Mouse (Mus musculus): ENCODE measurements around the gene Sytl3. TPM values are rescaled to one million over a fixed set of nuclear protein-coding genes. Genes with fewer than 3 reads are reported as not detected.

Gene Sytl3
- polyA plus RNA-seq, 1 experiment, result 7.8 TPM

DNA sequence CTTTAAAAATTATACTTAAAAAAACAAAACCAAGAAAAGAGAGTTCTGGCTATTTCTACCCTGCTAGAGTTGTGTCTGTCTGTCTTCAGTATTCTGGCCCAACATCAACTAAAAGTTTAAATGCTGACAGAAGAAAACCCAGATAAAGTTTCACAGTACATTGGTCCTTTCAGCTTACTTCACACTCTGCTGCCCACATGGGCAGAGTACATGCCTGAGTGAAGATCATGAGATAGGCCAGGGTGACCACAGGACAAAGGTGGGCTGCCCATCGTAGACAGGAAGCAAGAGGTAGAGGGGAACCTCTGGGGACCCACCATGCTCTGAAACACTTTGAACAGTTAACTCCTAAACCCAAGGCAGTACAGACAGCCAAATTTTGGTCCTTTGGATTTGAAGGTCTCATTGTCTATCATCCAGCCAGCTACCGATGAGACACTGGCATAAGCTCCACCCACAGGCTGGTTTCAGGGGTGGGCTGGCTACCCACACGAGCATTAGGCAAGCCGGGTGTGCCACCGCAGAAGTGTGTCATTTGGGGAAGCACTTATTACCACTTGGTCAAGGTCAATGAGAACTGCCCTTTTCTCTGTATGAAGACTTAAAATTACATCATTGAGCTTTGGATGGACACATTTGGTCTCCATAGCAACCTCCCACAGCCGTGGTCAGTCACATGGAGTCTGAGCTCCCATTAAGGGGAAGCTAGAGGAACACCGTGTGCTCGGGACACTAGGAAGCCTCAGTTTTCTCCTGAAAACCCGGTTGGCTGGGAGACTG is 87.7 kb downstream of the Sytl3 start:
- WGBS, result 25% methylated on average over 9 of the region's 9 CpGs

DNA sequence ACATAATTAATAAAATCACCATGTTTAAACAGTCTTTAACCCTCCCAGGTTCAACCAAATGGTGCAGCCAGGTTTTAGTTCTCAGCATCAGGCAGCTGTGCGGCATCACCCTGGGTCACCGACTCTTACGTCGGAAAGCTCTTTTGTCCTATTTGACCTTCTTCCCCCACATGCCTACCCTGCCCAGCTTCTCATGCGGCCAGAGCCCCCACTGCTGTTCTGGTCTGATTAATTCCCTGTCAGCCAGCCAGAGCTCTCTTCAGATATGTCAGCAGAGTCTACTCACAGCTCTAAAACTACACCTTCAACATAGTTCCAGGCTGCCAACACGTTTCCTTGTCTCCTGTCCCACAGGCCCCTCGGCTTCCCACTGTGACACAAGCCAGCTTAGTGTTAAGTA is 88.6 kb downstream of the Sytl3 start:
- H3K27ac ChIP-seq (ENCODE audit: control insufficient read depth, insufficient read depth, low read depth, low read length, poor library complexity), result no peak overlapping the region; the same call in 1 of the 2 replicates
- no peak for TF ChIP-seq CTCF (IDR thresholded peaks at IDR 0.05; ENCODE audit: control insufficient read depth, insufficient read depth, low read length)
- TF ChIP-seq POLR2A (IDR thresholded peaks at IDR 0.05; ENCODE audit: borderline replicate concordance, control insufficient read depth, low read depth, low read length), result no peak
- H3K4me1 ChIP-seq (ENCODE audit: control insufficient read depth, insufficient read depth, low read length), result peaks cover 12% of the 10 kb centered on the region
- WGBS, result 79% methylated on average over 7 of the region's 7 CpGs
- H3K4me3 ChIP-seq (replicated peaks; ENCODE audit: control insufficient read depth, low read depth, low read length), result no peak overlapping the region

More for the DNA sequence above, 87.7 kb downstream of the Sytl3 start:
- no peak for TF ChIP-seq POLR2A (IDR thresholded peaks at IDR 0.05; ENCODE audit: borderline replicate concordance, control insufficient read depth, low read depth, low read length)
- TF ChIP-seq CTCF (IDR thresholded peaks at IDR 0.05; ENCODE audit: control insufficient read depth, insufficient read depth, low read length), result no peak
- H3K4me1 ChIP-seq (ENCODE audit: control insufficient read depth, insufficient read depth, low read length), result peaks cover 16% of the 10 kb centered on the region
- no peak overlapping the region for H3K4me3 ChIP-seq (replicated peaks; ENCODE audit: control insufficient read depth, low read depth, low read length)
- H3K27ac ChIP-seq (ENCODE audit: control insufficient read depth, insufficient read depth, low read depth, low read length, poor library complexity), result peak overlapping the region; percentile 79

DNA sequence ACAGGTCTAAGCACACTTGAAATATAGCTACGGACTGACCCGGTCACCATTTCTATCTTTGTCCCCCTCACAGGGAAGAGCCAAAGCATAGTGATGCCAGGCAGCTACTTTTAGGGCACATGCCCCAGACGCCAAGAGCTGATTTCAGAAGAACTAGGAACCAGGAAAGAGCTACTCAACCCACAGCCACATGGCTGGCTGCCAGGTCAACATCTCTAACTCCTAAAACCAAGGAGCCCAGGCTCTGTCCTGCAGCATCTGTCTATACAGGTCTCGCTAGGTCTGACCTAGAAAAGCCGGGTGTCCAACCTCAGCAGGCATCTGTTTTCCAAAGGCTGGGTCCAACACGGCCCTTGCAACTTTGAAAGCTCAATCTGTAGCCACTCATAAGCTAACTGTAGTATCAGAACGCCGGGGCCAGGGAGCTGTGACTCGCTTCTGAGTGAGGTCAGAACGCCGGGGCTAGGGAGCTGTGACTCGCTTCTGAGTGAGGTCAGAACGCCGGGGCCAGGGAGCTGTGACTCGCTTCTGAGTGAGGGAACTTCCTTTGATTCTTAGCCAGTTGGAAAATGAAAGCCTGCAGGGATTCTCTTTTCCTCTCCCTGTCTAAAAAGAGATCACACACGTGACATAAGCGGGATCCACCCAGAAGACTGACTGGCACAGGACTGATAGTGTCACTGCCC is 90.0 kb downstream of the Sytl3 start:
- Histone ChIP-seq H3K4me3 (replicated peaks; ENCODE audit: control insufficient read depth, low read depth, low read length) (no peak overlapping the region), H3K4me1 (ENCODE audit: control insufficient read depth, insufficient read depth, low read length) (peaks cover 4% of the 10 kb centered on the region; the same call in 1 of the 2 replicates), H3K27ac (ENCODE audit: control insufficient read depth, insufficient read depth, low read depth, low read length, poor library complexity) (no peak overlapping the region)
- 48% methylated on average over 17 of the region's 17 CpGs for WGBS
- TF ChIP-seq POLR2A (IDR thresholded peaks at IDR 0.05; ENCODE audit: borderline replicate concordance, control insufficient read depth, low read depth, low read length) (no peak), CTCF (IDR thresholded peaks at IDR 0.05; ENCODE audit: control insufficient read depth, insufficient read depth, low read length) (no peak)

DNA sequence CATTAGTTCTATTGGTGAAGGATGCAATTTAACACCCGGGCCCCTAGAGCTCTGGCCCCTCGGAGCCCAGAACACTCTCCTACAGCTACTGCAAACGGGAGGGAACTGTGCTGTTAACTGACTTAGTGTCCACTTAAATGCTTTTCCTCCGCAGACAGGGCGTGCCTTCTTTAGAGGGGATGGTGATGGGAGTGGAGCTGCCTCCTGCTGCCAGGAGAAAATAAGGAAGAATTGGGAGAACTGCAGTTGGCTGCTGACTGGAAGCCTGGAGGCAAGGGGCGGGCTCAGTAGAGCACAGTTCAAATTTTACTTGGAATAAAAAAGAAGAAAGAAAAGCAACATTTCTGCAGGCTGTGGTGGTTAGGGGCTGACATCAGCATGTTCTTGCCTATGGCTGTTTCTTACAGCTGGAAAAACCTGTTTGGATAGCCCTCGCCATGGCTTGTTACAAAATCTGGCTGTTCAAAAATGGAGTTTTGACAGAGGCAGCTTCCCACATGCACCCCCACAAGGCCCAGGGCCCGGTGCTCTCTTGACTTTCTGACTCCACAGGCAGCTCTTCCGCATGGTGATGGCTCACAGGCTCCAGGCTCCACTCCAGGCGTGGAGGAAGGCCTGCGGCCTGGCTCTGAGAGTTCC is 92.4 kb downstream of the Sytl3 start:
- WGBS, result 91% methylated on average over 11 of the region's 11 CpGs
- H3K4me1 ChIP-seq (ENCODE audit: control insufficient read depth, insufficient read depth, low read length), result peaks cover 1% of the 10 kb centered on the region; the same call in 1 of the 2 replicates
- H3K27ac ChIP-seq (ENCODE audit: control insufficient read depth, insufficient read depth, low read depth, low read length, poor library complexity), result no peak overlapping the region
- no peak overlapping the region for H3K4me3 ChIP-seq (replicated peaks; ENCODE audit: control insufficient read depth, low read depth, low read length)
- TF ChIP-seq POLR2A (IDR thresholded peaks at IDR 0.05; ENCODE audit: borderline replicate concordance, control insufficient read depth, low read depth, low read length) (no peak), CTCF (IDR thresholded peaks at IDR 0.05; ENCODE audit: control insufficient read depth, insufficient read depth, low read length) (no peak)

DNA sequence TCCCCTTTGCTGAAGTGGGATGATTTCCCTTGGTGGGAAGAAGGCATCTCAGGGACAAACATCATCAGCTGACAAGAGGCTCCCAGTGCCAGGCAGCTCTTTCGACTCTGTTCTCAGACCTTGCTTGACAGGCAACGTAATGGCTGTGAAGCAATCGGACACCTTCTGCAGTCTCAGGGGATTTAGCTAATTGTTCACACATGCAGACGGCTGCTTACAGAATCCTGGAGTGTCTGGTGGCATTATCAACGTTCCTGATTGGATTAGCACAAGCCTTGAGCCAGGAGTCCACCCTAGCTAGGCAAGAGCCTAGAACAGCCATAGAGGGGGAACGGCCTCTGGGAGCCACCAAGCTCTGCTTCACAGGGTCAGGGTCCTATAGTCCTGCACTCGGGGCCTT is 93.5 kb downstream of the Sytl3 start:
- TF ChIP-seq CTCF (IDR thresholded peaks at IDR 0.05; ENCODE audit: control insufficient read depth, insufficient read depth, low read length) (no peak), POLR2A (IDR thresholded peaks at IDR 0.05; ENCODE audit: borderline replicate concordance, control insufficient read depth, low read depth, low read length) (no peak)
- H3K27ac ChIP-seq (ENCODE audit: control insufficient read depth, insufficient read depth, low read depth, low read length, poor library complexity), result no peak overlapping the region

DNA sequence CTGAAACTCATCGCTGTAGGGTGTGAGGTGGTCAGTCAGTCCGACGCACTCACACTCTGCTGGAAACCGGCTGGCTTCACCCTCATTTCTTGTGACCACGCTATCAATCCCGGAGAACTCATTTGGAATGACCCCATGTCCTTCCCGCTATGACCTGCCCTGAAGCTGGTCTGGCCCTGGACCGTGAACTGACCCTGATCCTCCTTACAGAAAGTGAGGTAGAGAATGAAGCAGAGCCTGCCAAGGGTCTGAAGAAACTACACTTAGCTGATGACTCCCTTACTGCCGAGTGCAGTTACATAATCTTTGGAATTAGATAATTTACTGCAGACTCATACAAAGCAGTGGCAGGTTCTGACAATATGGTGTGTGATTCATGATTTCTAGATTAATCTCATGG is 96.3 kb downstream of the Sytl3 start:
- TF ChIP-seq POLR2A (IDR thresholded peaks at IDR 0.05; ENCODE audit: borderline replicate concordance, control insufficient read depth, low read depth, low read length) (no peak), CTCF (IDR thresholded peaks at IDR 0.05; ENCODE audit: control insufficient read depth, insufficient read depth, low read length) (no peak)
- H3K4me1 ChIP-seq (ENCODE audit: control insufficient read depth, insufficient read depth, low read length), result no peaks in the 10 kb centered on the region
- no peak overlapping the region for H3K27ac ChIP-seq (ENCODE audit: control insufficient read depth, insufficient read depth, low read depth, low read length, poor library complexity)
- no peak overlapping the region for H3K4me3 ChIP-seq (replicated peaks; ENCODE audit: control insufficient read depth, low read depth, low read length)
- WGBS, result 88% methylated on average over 9 of the region's 9 CpGs

More for the DNA sequence above, 93.5 kb downstream of the Sytl3 start:
- Histone ChIP-seq H3K4me1 (ENCODE audit: control insufficient read depth, insufficient read depth, low read length) (no peaks in the 10 kb centered on the region; the same call in 1 of the 2 replicates), H3K4me3 (replicated peaks; ENCODE audit: control insufficient read depth, low read depth, low read length) (no peak overlapping the region)
- WGBS, result 90% methylated on average over 7 of the region's 7 CpGs

DNA sequence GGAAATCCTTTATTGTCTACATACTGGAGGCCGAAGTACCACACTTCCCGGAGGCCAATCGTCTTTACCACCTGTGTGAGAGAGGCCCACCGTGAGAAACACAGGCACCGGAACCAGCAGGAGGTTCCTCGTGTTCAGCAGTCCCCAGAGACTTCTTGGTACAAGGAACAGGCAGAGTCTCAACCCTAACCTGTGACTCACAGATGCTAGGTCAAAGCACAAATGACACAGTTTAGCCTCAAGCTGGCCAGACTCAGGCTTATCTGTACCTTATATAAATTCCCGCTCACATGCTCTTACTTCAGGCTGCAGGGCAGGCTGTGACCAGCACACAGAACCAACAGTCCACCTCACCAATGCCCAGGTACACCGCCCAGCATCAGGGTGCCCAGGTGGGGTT is 97.0 kb downstream of the Sytl3 start:
- H3K4me1 ChIP-seq (ENCODE audit: control insufficient read depth, insufficient read depth, low read length), result no peaks in the 10 kb centered on the region
- no peak overlapping the region for H3K27ac ChIP-seq (ENCODE audit: control insufficient read depth, insufficient read depth, low read depth, low read length, poor library complexity)
- WGBS, result 94% methylated on average over 8 of the region's 8 CpGs
- no peak overlapping the region for H3K4me3 ChIP-seq (replicated peaks; ENCODE audit: control insufficient read depth, low read depth, low read length)
- TF ChIP-seq CTCF (IDR thresholded peaks at IDR 0.05; ENCODE audit: control insufficient read depth, insufficient read depth, low read length), result no peak
- TF ChIP-seq POLR2A (IDR thresholded peaks at IDR 0.05; ENCODE audit: borderline replicate concordance, control insufficient read depth, low read depth, low read length), result no peak

DNA sequence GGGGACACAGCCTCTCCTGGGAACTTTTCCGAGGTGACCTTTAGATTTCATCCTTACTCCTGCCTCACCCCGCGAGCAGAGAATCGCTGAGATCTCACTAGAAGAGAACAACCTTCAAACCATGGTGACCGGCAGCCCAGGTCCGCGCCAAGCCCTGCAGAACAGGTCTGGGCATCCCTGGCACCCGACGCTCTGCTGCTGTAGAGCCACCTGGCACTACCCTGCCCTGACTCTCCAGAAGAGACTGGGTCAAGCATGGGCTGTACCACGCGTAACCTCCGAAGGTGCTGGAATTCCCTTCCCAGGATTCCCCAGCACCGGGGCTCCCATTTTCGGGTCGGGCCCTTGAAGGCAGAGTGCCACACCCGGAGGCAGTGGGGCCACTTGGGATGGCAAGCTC is 99.0 kb downstream of the Sytl3 start:
- Histone ChIP-seq H3K27ac (ENCODE audit: control insufficient read depth, insufficient read depth, low read depth, low read length, poor library complexity) (no peak overlapping the region; the same call in 1 of the 2 replicates), H3K4me1 (ENCODE audit: control insufficient read depth, insufficient read depth, low read length) (no peaks in the 10 kb centered on the region; the same call in 1 of the 2 replicates), H3K4me3 (replicated peaks; ENCODE audit: control insufficient read depth, low read depth, low read length) (no peak overlapping the region)
- 93% methylated on average over 16 of the region's 16 CpGs for WGBS
- TF ChIP-seq CTCF (IDR thresholded peaks at IDR 0.05; ENCODE audit: control insufficient read depth, insufficient read depth, low read length) (no peak), POLR2A (IDR thresholded peaks at IDR 0.05; ENCODE audit: borderline replicate concordance, control insufficient read depth, low read depth, low read length) (no peak)

Data from bone marrow, adult 2 months (tissue).